Mouse (Mus musculus) MEL-GATA-1-ER (cell line): ENCODE measurements at regions not wholly inside any gene's neighbourhood (a gene's known extent, or its start where the extent isn't known, plus 50 kb on each side); places are given as distances from the start of the nearest gene placed in this dataset.
"Not testable (repeated sequence)": the region's sequence is repeated elsewhere in the genome, so short reads cannot be mapped to it uniquely, and the experiment has no call there.

Experiments used
- DNase-seq: peaks from one replicate; pipeline ENCODE4 v3.0.0-alpha.2; 2012; ENCODE audit warnings: low read depth; ENCODE audit errors: extremely low read depth

DNA sequence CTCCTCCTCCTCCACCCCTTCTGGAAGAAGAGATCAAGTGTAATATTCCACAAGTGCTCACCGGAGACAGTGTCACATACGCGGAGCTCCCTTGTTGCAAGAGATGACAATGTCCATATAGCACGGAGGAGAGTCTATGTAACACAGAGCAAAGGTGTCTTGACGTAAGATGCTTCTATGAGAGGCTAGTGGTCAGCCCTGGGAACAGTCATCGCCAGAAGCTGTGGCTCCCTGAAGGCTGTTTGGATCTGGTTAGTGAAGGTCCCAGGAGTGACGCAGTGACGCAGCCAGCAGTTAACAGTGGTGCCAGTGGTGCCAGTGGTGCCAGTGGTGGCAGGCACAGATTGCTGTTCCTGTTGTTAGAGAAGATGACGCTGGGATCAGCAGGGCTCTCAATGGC, 66.9 kb downstream of the Twistnb start:
- no peak for DNase-seq

DNA sequence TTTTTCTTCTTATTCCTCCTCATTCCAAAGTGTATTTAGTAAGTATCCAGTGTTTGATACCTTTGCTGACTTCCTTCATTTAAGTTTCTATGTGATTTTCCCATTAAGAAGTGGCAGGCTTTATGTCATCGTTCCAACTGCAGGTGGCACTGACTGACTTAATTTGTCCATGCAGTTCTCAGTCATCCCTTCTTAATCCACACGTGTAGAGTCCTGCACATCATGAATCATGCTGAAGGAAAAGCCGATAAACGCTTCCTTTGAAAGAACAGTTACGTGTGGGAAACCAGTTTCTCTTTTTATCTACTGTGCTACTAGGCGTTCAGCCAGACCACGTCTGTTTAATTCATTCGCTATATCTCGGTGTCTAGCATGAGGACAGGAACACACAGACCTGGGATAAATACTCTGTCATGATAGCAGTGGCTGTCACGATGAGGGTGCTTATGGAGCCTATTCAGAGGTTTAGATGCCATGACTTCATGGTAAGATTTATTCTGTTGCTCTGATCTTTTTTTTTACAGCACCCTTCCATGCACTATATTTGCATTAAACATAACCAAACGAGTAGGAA, 68.0 kb downstream of the Twistnb start:
- DNase-seq: peak; percentile 18

DNA sequence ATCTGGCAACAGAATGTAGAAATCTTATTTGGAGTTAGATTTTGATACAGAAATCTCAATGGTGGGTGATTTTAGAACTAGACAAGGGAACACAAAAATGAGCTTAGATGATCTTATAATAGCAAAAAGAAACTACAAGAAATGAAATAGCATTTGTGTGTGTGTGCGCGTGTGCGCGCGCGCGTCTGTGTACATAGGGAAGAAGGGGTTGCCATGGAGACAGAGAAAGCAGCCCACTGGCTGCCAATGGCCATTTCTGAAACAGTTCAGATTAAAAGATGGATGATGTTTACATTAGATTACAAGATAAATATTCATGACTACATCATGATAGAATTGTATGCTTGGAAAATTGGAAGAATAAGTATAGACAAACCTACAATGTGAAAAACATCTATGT, 112.1 kb downstream of the Twistnb start:
- no peak for DNase-seq

DNA sequence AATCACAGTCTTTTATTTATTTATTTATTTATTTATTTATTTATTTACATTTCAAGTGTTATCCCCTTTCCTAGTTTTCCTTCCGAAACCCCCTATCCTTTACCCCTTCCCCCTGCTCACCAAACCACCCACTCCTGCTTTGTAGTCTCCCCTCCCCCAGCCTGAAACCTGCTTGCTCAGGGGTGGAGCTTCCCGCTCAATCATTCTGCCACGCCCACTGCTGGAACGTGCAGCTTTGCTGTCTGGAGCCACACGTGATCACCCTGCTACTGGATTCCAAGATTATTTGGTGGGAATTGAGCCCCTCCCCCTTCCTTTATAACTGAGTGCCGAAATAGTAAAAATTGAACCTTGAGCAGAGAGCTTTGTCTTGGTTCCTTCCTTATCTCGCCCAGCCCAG, 122.2 kb downstream of the Twistnb start:
- DNase-seq: not testable (repeated sequence)

DNA sequence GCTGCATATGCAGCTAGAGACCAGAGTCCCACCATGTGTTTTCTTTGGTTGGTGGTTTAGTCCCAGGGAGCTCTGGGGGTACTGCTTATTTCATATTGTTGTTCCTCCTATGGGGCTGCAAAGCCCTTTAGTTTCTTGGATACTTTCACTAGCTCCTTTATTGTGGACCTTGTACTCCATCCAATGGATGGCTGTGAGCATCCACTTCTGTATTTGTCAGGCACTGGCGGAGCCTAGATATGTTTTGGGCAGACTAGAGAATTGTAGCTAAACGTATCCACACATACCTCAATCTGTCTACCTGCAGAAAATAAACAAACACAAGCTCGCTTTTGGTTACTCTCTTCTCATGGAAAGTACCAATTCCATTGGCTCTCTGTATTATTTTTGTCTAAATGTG, 122.8 kb downstream of the Twistnb start:
- DNase-seq: no peak

DNA sequence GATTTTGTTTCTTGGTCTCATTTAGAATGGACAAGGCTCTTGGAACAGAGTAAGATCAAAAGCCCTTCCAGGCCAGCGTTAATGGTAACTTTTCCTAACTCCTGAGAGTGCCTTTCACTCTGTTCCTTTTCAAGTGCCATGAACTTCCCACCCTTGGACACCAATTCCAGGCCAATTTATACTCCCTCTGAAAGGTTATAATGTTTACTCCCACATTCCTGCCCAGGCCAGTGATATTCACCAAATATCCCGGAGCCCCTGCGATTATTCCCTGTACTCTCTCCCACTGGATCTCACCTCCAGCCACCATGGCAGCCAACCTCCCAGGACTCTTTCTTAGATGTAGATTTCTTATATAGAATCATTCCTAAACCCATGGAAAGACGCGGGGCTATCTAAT, 123.2 kb downstream of the Twistnb start:
- no peak for DNase-seq

DNA sequence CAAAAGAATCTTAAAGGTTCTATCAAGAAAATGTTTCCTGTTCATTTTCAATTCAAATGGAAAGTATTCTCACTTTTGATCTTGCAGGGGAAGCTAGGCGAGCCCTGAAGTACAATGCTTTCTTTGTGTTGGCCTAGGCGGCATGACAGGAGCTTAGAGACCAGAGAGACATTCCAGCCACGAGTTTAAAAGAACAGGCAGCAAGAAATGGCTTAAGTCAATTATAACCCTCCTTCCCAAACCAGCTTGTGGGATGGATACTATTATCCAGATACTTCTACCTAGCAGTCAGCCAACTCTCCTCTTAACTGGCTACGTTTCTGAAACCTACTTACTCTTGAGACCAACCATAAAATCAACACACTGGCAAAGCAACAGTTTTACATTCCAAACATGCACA, 124.3 kb downstream of the Twistnb start:
- no peak for DNase-seq

DNA sequence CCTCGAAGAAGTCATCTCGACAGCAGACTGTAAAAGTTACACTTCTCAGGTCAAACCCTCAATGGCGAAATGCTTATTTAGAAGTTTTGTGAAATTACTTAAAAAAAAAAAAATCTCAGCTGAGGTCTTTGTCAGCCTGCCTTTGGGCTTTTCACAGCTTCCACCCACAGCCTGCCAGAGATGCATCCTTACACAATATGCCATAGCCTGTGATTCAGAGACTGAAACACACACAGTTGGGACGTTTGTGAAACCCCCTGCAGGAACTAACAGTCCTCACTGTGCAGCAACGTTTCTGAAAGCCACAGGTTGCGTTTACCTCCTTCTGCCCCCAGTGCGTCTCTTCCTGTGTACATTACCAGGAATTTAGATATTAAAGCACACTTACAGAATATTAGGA, 131.7 kb downstream of the Twistnb start:
- DNase-seq: no peak

DNA sequence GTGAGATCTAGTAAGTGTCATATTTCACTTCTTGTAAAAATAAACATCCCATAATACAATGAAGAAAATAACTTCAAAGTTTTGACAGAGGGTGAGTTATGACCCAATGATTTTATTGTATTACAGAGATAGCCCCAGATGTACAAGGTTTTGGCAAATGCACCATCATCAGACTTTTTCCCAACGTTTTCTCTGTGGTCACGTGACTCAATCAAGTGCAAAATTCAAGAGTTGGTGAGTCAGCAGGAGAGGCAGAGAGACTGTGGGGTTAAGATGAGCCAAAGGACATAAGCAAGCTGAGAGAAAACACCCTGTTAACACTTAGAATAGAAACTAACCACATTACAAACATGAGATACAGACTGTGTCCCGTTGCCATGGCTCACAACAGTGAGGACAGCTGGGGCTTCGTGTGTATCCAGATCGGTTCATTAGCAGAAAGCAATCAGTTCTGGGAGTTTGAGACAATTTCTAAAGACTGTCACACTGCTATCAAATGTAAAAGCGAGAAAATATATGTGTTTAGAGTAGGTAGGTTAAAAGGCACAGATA, 148.5 kb downstream of the Twistnb start:
- DNase-seq: no peak

DNA sequence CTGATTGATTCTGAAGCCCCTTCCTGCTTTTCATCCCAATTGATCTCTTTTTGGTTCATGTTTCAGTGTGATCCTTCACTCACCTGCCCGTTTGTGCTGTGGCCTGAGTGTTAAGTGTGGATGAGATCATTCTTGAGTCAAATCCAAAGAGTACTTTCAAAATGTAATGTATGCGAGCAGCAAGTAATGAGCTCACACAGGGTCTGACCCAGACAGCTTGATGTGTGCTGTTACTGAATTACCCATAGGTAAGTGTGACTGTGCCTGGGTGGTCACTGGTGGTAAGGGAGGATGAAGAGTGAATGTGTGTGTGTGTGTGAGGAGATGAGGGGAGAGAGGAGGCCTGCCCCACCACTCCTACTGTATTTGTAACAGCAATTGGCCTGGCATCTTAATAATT, 151.4 kb downstream of the Twistnb start:
- DNase-seq: no peak

DNA sequence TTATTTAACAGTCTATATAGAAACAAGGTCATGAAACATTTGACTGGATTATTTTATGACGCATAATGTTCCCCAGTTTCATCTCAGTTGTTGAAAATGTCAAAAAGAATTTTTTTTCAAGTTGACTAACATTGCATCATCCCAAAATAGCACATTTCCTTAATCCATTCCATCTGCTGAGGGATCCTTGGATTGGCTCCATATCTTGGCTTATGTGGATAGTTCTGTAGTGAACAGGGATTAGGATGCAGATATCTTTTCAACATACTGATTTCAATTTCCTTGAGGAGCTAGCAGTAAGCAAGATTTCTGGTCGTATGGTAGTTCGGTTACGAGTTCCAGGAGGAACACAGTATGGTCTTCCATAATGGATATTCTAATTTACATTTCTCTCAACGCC, 161.6 kb downstream of the Twistnb start:
- DNase-seq: no peak

DNA sequence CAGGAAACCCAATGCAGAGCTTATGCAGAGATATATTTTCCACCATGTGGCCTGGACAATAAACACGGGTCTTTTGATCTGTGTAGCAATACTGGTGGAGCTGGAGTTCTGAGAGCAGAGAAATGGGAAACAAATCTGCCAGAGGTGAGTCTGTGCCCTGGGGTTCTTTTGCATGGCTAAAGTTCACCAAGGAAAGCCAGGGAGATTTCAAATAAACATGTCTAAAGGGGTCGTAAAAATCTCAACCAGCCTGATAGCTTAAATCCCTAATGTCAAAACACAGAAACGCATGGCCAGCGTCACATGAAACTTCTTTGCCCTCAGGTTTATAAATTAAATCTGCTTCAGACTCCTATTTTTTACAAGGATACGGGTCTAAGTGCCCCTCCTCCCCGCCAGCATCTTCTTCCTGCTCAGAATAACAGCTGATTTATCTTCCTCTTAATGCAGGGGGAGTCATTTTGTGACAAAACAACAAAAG, 163.0 kb downstream of the Twistnb start:
- DNase-seq: no peak

DNA sequence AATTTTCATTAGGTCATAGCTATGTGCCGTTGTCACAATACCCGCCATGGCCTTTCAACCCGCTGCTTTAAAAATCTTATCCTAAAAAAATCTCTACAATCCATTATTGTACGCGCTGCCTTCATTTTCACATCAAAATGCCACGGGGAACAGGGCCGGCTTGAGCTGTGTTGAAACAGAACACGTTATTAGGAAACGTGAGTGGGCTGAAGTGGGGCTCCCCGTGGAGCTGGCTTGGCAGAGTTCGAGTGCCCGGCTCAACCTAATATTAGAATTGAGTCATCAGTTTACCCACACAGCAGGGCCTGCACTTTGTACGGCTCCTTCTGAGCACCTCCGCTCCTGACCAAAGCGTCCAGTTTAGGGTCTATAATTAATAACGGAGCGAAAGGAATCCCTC, 163.5 kb downstream of the Twistnb start:
- no peak for DNase-seq

DNA sequence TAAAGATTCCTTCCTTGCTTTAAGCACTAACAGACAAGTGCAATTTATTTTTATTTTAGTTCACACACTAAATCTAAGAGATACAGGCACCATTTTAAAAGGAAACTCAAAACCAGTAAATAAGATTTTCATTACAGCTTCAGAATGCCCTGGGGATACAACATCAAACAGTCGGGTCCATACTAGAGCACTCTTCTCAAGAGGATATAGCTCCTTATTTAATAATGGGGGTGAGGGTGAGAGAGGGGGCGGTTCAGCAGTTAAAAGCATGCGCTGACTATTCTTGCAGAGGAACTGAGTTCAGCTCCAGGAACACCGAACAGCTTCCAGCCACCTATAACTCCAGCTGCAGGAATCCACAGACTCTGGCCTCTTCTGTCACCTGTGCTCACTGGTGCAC, 164.2 kb downstream of the Twistnb start:
- no peak for DNase-seq

DNA sequence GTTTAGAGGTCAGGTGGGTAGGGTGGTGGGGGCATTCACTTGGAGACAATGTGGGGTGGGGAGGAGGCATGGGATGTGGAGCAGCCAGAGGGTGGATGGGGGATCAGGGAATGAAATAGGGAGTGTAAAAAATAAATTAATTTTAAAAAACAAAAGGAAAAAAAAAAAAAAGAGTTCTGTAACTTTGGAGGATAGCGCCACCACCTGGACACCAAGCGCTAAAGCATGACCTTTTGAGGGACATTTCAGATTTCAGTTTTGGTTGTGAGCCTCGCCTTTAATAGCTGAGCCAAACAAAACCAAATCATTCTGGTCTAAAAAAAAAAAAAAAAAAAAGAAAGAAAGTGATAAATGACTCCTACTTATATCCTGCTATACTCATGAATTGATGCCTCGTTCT, 176.0 kb downstream of the Twistnb start:
- DNase-seq: no peak

DNA sequence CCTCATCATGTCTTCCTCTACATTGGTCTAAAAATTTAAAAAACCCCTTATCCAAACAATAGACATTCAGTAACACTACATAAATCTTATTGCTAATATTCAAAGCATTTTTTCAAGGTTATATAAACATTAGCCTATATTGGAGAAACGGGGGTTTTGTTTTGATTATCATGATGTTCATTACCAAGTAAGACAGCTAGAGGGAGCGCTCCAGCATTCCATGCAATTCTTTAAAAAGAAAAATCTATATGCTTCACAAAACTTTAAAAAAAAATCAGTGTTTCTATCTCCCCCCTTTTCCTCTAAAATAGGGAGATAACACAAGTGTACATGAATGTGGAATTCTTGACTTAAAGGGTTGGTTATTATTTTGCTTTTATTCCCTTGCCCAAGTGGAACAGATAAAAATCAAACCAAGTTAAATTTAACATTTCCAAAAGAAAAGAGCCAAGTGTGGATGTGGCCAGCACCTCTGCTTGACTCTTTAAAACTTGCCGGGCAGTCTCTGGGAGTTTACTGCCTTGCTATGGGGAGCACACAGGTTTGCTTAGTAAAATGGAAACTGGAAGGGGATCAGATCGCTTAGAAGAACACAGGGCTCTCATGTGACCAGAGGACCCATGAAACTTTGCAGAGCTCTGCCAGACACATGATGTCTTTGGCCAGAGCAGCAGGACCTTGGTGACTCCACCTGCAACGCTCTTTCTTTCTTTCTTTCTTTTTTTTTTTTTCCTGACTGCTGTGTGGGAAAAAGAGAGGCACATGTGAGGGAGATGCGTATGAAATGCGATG, 178.6 kb downstream of the Twistnb start:
- DNase-seq: no peak

DNA sequence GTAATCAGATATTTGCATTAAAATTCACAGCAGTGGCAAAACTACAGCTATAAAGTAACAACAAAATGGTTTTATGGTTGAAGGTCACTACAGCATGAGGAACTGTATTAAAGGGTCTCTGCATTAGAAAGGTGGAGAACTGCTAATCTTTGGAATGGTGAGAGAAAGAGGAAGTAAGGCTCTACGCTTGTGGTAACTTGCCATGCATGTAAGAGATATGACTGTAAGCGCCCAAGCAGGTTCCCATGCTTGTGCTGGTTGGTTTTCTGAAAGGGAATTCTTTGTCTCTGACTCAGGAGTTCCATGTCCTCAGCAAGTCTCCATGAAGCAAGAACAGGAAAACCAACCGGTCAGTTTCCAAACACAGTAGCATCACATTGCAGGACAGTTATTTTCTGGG, 182.9 kb downstream of the Twistnb start:
- DNase-seq: peak; percentile 56

DNA sequence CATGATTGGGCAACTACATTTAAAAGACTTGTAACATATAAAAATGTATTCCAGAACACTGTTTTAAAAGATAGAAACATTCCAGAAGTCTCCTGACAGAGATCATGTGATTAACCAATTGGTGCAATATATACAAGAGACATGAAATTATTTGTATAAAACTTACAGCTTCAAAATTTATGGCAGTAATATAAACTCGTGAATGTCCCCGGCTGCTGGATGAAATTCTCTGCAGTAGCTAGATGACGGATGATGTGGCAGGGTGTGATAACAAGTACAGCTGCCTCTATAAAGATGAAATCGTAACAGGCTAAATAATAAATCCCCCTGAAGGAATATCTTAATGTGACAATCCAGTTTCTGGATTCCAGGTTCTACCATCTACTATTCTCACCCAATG, 191.0 kb downstream of the Twistnb start:
- DNase-seq: no peak

DNA sequence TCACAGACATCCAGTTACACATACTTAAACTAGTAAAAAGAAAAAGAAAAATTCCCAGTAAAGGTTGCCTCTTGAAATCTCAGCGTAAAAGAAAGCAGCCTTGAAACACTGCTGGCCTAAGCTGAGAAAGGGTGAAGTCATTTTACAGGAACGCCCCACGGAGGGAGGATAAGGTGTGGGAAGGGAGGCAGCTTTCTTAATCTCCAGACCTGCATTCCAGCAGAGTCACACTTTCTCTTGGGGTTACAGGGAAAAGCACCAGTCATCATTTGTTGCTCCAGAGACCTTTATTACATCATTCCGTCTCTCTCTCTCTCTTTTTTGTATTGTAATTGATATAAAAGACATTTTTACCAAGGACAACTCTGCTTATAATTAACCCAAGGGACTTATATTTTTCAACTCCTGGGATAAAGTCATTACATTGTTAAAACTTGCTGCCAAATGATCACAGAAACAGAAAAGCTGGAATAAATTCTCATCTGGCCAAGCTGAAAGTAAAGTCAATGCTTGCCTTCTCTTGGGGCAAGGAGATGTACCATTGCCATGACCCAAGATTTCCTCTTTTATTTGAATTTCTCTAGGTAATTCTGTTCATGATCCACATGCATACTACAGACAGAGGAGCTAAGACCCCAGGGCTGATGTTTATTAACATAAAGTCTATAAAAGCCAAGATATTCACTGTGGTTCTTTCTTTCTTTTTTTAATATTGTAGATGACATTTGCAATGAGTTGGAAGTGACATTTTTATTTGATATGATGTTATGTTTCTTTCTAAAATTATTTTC, 196.9 kb downstream of the Twistnb start:
- no peak for DNase-seq

DNA sequence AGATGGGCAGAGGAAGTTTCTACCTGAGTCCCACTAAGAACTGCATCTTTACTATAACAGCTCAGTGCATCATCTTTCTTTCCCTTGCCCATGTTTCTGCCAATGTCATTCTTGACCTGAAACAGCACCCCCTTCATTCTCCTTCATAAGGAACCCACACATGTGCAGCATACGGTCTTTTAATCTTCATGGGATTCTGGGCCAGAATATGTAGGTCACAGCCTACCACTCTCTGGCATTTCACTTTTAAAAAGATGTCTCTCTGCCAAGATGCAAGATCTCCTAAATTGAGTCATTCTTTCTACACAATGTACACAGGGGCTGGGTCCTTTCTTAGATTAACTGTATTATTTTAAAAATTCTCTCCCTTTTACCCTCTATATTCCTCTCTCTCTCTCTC, 223.2 kb downstream of the Twistnb start:
- no peak for DNase-seq

DNA sequence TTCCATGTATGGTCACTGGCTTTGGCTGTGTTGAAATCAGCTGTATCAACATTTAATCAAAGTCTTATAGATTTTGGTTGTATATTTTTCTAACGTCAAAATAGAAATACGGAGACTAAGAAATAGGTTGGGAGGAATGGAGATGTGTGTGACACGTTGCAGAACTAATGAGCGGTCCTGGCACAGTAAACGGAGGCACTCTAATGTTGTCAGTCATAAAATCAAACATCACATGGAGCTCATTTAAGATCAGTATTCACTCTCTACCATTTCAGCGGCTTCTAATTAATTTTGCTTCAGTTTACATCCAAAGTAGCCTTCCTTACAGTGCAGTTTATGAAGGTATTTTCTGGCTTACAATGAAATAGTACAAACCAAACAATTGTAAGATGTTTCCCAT, 246.1 kb downstream of the Twistnb start:
- no peak for DNase-seq

DNA sequence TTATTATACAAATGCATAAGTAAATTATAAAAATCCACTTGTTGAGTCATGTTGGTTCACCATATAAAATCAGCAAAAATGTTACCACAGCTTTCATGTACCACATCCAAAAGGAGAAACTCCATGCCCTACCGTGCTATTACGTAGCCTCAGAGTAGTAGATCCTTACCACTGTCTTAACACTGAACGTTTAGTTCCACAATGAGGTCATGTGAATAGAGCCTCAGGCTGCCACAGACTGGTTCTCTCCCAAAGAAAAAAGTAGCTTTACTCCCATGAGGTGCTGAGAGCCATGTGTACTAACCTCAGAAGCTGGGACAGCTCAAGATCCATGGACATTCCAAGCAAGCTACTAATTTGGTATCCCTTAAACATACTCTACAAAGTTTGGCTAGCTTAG, 235.4 kb upstream of the Ferd3l start:
- DNase-seq: no peak
